Mouse (Mus musculus) hematopoietic stem cell, adult 5-6 weeks (primary cell): ENCODE results near the gene Arhgef3. TPM values are rescaled to one million over a fixed set of nuclear protein-coding genes. Genes with fewer than 3 reads are reported as not detected.
A peak's percentile ranks its signal among the peaks of the same experiment; 100 is the strongest.
"Not testable (repeated sequence)": the region's sequence is repeated elsewhere in the genome, so short reads cannot be mapped to it uniquely, and the experiment has no call there.

Experiments used
- ATAC-seq, 2 experiments: fragments of 125-278 bp in 1 of 2; replicated peaks in 1 of 2; 2 replicates each; pipeline ENCODE4 v1.8.0; 2016 to 2017; ENCODE audit warnings: inconsistent platforms in 2 of 2, mild to moderate bottlenecking in 2 of 2, moderate number of reproducible peaks in 2 of 2, low read depth in 1 of 2, moderate TSS enrichment in 1 of 2; ENCODE audit not compliant: low FRiP score in 2 of 2, poor library complexity in 2 of 2, severe bottlenecking in 2 of 2, insufficient read depth in 1 of 2, low TSS enrichment in 1 of 2
- total RNA-seq: library from RNA; stranded (forward); fragments of 172-1452, 232-1000 nt; gene quantifications from 2 replicates; pipeline ENCODE4 v1.2.3, GENCODE M21; 2017

Arhgef3 gene
- total RNA-seq, 1 experiment from 2014 or later, result 43.4 TPM

- ATAC-seq, result no peak
Measured at GRCm38 (mm10) chr14:27201824-27202223, 87.1 kb downstream of the Arhgef3 start.

GRCm38 (mm10) chr14:27204704-27205103, 90.0 kb downstream of the Arhgef3 start:
- no peak for ATAC-seq

- no peak for ATAC-seq
Measured at GRCm38 (mm10) chr14:27206443-27206842, 91.7 kb downstream of the Arhgef3 start.

GRCm38 (mm10) chr14:27209542-27209941, 94.8 kb downstream of the Arhgef3 start:
- ATAC-seq, result no peak

GRCm38 (mm10) chr14:27210801-27211200, 96.1 kb downstream of the Arhgef3 start:
- not testable (repeated sequence) for ATAC-seq

- ATAC-seq, result no peak
Measured at GRCm38 (mm10) chr14:27211743-27212445, 97.2 kb downstream of the Arhgef3 start.

GRCm38 (mm10) chr14:27214232-27214631, 99.5 kb downstream of the Arhgef3 start:
- ATAC-seq, result no peak

- no peak for ATAC-seq
Measured at GRCm38 (mm10) chr14:27219668-27220067, 105.0 kb downstream of the Arhgef3 start.

- no peak for ATAC-seq
Measured at GRCm38 (mm10) chr14:27220297-27220696, 105.6 kb downstream of the Arhgef3 start.

GRCm38 (mm10) chr14:27224636-27225035, 109.9 kb downstream of the Arhgef3 start:
- no peak for ATAC-seq

- no peak for ATAC-seq
Measured at GRCm38 (mm10) chr14:27226288-27226687, 111.6 kb downstream of the Arhgef3 start.

GRCm38 (mm10) chr14:27228288-27228687, 113.6 kb downstream of the Arhgef3 start:
- ATAC-seq, result no peak

- ATAC-seq, result no peak
Measured at GRCm38 (mm10) chr14:27228941-27229371, 114.3 kb downstream of the Arhgef3 start.

- ATAC-seq, result peak; percentile 81 to 89
Measured at GRCm38 (mm10) chr14:27229441-27230147, 114.9 kb downstream of the Arhgef3 start.

GRCm38 (mm10) chr14:27230262-27231022, 115.7 kb downstream of the Arhgef3 start:
- ATAC-seq, result 0 out of 4 replicates have a peak, but pooled peaks have one; percentile 8 to 17

- ATAC-seq, result no peak
Measured at GRCm38 (mm10) chr14:27231506-27231905, 116.8 kb downstream of the Arhgef3 start.

- ATAC-seq, result no peak
Measured at GRCm38 (mm10) chr14:27231974-27232780, 117.5 kb downstream of the Arhgef3 start.
